Mouse (Mus musculus): ENCODE results near the gene Hist2h2ac.
"Not testable (repeated sequence)": the region's sequence is repeated elsewhere in the genome, so short reads cannot be mapped to it uniquely, and the experiment has no call there.

Hist2h2ac gene

GRCm38 (mm10) chr3:96230910-96231757 lies 10.5 kb upstream of the Hist2h2ac start:
- DNase-seq (ENCODE audit: low read depth in 2 of 2, low spot score in 2 of 2): no peak

GRCm38 (mm10) chr3:96230404-96230803 lies 9.7 kb upstream of the Hist2h2ac start:
- no peak for DNase-seq (ENCODE audit: low read depth in 2 of 2, low spot score in 2 of 2)

- DNase-seq (ENCODE audit: low read depth in 2 of 2, low spot score in 2 of 2): no peak
Observed at GRCm38 (mm10) chr3:96228828-96229227, 8.1 kb upstream of the Hist2h2ac start.

GRCm38 (mm10) chr3:96226695-96227648 lies 6.3 kb upstream of the Hist2h2ac start:
- DNase-seq (ENCODE audit: low read depth in 2 of 2, low spot score in 2 of 2): no peak

- DNase-seq (ENCODE audit: low read depth in 2 of 2, low spot score in 2 of 2): no peak
Observed at GRCm38 (mm10) chr3:96225421-96225820, 4.7 kb upstream of the Hist2h2ac start.

- DNase-seq (ENCODE audit: low read depth in 2 of 2, low spot score in 2 of 2): no peak
Observed at GRCm38 (mm10) chr3:96222774-96223173, 2.1 kb upstream of the Hist2h2ac start.

- peak in 1 of 2 experiments; percentile 22 for DNase-seq (ENCODE audit: low read depth in 2 of 2, low spot score in 2 of 2)
Observed at GRCm38 (mm10) chr3:96221640-96222038, 959 bp upstream of the Hist2h2ac start.

GRCm38 (mm10) chr3:96220131-96220764 lies 432 bp downstream of the Hist2h2ac start:
- not testable (repeated sequence) for DNase-seq (ENCODE audit: low read depth in 2 of 2, low spot score in 2 of 2)

- peak; percentile 62 to 67 for DNase-seq (ENCODE audit: low read depth in 2 of 2, low spot score in 2 of 2)
Observed at GRCm38 (mm10) chr3:96219661-96220130, 984 bp downstream of the Hist2h2ac start, which contains the start of the genes Bola1 and Hist2h2ab. TSS of gene Bola1 (minus strand) at chr3:96219709. TSS of gene Hist2h2ab (plus strand) at chr3:96219865.

GRCm38 (mm10) chr3:96219191-96219641 lies 1.5 kb downstream of the Hist2h2ac start:
- DNase-seq (ENCODE audit: low read depth in 2 of 2, low spot score in 2 of 2): peak; percentile 36 to 54

GRCm38 (mm10) chr3:96209242-96209641 lies 11.4 kb downstream of the Hist2h2ac start:
- DNase-seq (ENCODE audit: low read depth in 2 of 2, low spot score in 2 of 2): no peak

- no peak for DNase-seq (ENCODE audit: low read depth in 2 of 2, low spot score in 2 of 2)
Observed at GRCm38 (mm10) chr3:96207819-96208218, 12.9 kb downstream of the Hist2h2ac start.

GRCm38 (mm10) chr3:96199731-96200130 lies 20.9 kb downstream of the Hist2h2ac start:
- DNase-seq (ENCODE audit: low read depth in 2 of 2, low spot score in 2 of 2): no peak

- not testable (repeated sequence) for DNase-seq (ENCODE audit: low read depth in 2 of 2, low spot score in 2 of 2)
Observed at GRCm38 (mm10) chr3:96198601-96199251, 22.0 kb downstream of the Hist2h2ac start.

- DNase-seq (ENCODE audit: low read depth in 2 of 2, low spot score in 2 of 2): peak; percentile 60 to 72
Observed at GRCm38 (mm10) chr3:96198181-96198580, 22.5 kb downstream of the Hist2h2ac start.

- DNase-seq (ENCODE audit: low read depth in 2 of 2, low spot score in 2 of 2): peak; percentile 82 to 84
Observed at GRCm38 (mm10) chr3:96197129-96197749, 23.4 kb downstream of the Hist2h2ac start.

GRCm38 (mm10) chr3:96196437-96197128 lies 24.1 kb downstream of the Hist2h2ac start:
- DNase-seq (ENCODE audit: low read depth in 2 of 2, low spot score in 2 of 2): no peak

- no peak for DNase-seq (ENCODE audit: low read depth in 2 of 2, low spot score in 2 of 2)
Observed at GRCm38 (mm10) chr3:96195616-96196313, 24.9 kb downstream of the Hist2h2ac start.

GRCm38 (mm10) chr3:96194966-96195365 lies 25.7 kb downstream of the Hist2h2ac start:
- DNase-seq (ENCODE audit: low read depth in 2 of 2, low spot score in 2 of 2): peak in 1 of 2 experiments; percentile 24
